Mouse (Mus musculus) heart, embryonic 13.5 days (tissue): ENCODE data around the gene Ccdc61. TPM values are rescaled to one million over a fixed set of nuclear protein-coding genes. Genes with fewer than 3 reads are reported as not detected.

Experiments
- ATAC-seq: fragments of 200-750 bp; cut with Nextera tagmentation; 2 replicates; pipeline ENCODE4 v1.8.0; 2017; ENCODE audit warnings: moderate TSS enrichment; ENCODE audit not compliant: insufficient number of reproducible peaks, low FRiP score, low TSS enrichment; ENCODE audit errors: extremely low read depth
- H3K27ac ChIP-seq: fragments of 300-500 bp; sonication (generic); replicated peaks from 2 replicates; pipeline ENCODE4 v1.5.1; 2015; ENCODE audit warnings: moderate library complexity, mild to moderate bottlenecking, inconsistent platforms
- H3K27me3 ChIP-seq: fragments of 300-500 bp; sonication (generic); replicated peaks from 2 replicates; pipeline ENCODE4 v1.6.1; 2015; ENCODE audit warnings: mild to moderate bottlenecking, inconsistent platforms
- H3K36me3 ChIP-seq: fragments of 300-500 bp; sonication (generic); 2 replicates; pipeline ENCODE4 v1.6.1; 2015; ENCODE audit warnings: mild to moderate bottlenecking, inconsistent platforms
- H3K4me1 ChIP-seq: fragments of 300-500 bp; sonication (generic); 2 replicates; pipeline ENCODE4 v1.6.1; 2015; ENCODE audit warnings: inconsistent platforms
- H3K4me2 ChIP-seq: fragments of 300-500 bp; sonication (generic); 2 replicates; pipeline ENCODE4 v1.6.1; 2015; ENCODE audit warnings: inconsistent platforms, mild to moderate bottlenecking, moderate library complexity
- H3K4me3 ChIP-seq: fragments of 300-500 bp; sonication (generic); 2 replicates; pipeline ENCODE4 v1.5.1; 2015; ENCODE audit warnings: moderate library complexity, mild to moderate bottlenecking, inconsistent platforms
- H3K9ac ChIP-seq: fragments of 300-500 bp; sonication (generic); 2 replicates; pipeline ENCODE4 v1.6.1; 2015; ENCODE audit warnings: inconsistent platforms, mild to moderate bottlenecking, moderate library complexity
- H3K9me3 ChIP-seq: fragments of 300-500 bp; sonication (generic); 2 replicates; pipeline ENCODE4 v1.6.1; 2016; ENCODE audit warnings: inconsistent platforms
- WGBS: fragments of 180-500 bp; shearing (Covaris S2); methylation state at CpG from one replicate; pipeline ENCODE4 v1.1.7; 2015; ENCODE audit warnings: mixed read lengths; 5-methylcytosine and 5-hydroxymethylcytosine counted together
- polyA plus RNA-seq: library from polyadenylated mRNA; unstranded; fragments of >200 nt; fragmentation: Nextera tagmentation; extraction: Ambion mirVana; gene quantifications from 2 replicates; pipeline ENCODE4 v1.2.1, GENCODE M21; 2015

Gene Ccdc61
- polyA plus RNA-seq, 1 experiment from 2014 or later: 23.0 TPM

DNA sequence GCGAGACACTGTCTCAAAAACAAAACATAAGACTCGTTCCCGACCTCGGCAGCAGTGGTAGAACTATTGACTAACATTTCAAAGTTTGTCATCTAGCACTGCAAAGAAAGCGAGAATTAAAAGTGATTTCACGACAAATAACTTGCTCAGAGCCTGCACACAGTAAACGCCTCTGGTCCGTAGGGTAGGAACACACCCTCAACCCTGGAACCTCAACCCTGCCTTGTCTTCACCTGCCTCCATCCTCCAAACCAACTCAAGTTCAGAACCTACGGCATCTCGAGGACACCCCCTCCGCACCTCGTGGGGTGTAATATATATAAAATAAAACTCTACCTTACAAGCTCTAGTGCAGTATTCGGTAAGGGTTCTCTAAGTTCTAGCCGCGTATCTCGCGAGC, 418 bp downstream of the Ccdc61 start:
- Histone ChIP-seq H3K4me3 (peak overlapping the region; percentile 90), H3K4me2 (peak overlapping the region; percentile 84), H3K36me3 (0 out of 2 replicates have a peak, but pooled peaks cover 7% of the 10 kb centered on the region), H3K27ac (no peak overlapping the region), H3K9me3 (no peaks in the 10 kb centered on the region), H3K9ac (peak overlapping the region; percentile 90), H3K27me3 (no peaks in the 10 kb centered on the region), H3K4me1 (peaks cover 28% of the 10 kb centered on the region)
- 6% methylated on average over 17 of the region's 17 CpGs for WGBS
- ATAC-seq: no peak

DNA sequence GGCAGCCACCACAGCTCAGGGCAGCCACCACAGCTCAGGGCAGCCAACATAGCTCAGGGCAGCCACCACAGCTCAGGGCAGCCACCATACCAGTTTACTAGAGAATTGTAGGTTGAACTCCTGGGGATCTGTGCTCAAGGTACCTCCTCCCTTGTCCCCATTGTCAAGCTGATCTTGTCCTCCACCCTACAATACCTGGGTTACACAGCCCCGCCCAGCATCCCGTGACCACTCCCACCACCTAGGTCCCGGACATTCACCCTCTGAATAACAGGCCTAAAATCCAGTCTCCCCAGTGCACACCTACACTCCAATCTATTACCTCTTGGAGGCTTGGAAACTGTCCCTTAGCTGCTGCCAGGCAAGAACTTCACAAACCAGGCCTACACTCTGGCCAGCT, 5.2 kb downstream of the Ccdc61 start:
- Histone ChIP-seq H3K36me3 (peaks cover 44% of the 10 kb centered on the region), H3K9me3 (no peaks in the 10 kb centered on the region), H3K9ac (no peak overlapping the region), H3K27ac (no peak overlapping the region), H3K4me2 (no peak overlapping the region), H3K27me3 (no peaks in the 10 kb centered on the region), H3K4me1 (peaks cover 22% of the 10 kb centered on the region), H3K4me3 (no peak overlapping the region)
- 69% methylated on average over 3 of the region's 3 CpGs for WGBS
- no peak for ATAC-seq

DNA sequence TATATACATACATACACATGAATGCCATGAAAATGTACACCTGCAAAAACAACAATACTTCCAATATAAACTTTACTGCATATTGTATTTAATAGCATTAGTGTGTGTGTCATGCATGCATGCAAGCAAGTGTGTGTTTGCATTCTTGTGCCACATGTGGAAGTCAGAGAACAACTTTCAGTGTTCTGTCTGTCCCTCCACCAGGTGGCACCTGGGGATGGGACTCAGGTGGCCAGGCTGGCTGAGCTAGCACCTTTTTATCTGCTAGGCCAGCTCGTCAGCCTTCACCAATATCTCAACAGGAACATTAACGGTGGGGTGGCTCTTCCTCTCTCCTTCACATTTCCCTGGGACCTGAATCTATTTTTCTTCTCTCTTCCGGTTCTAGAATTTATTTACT, 7.7 kb downstream of the Ccdc61 start:
- no peaks in the 10 kb centered on the region for H3K9me3 ChIP-seq
- no peak overlapping the region for H3K4me3 ChIP-seq
- no peak for ATAC-seq
- H3K27ac ChIP-seq: no peak overlapping the region
- H3K4me2 ChIP-seq: no peak overlapping the region
- WGBS: 55% methylated on average over 3 of the region's 3 CpGs
- no peak overlapping the region for H3K9ac ChIP-seq
- H3K36me3 ChIP-seq: peaks cover 68% of the 10 kb centered on the region
- 0 out of 2 replicates have a peak, but pooled peaks cover 2% of the 10 kb centered on the region for H3K4me1 ChIP-seq
- H3K27me3 ChIP-seq: no peaks in the 10 kb centered on the region

DNA sequence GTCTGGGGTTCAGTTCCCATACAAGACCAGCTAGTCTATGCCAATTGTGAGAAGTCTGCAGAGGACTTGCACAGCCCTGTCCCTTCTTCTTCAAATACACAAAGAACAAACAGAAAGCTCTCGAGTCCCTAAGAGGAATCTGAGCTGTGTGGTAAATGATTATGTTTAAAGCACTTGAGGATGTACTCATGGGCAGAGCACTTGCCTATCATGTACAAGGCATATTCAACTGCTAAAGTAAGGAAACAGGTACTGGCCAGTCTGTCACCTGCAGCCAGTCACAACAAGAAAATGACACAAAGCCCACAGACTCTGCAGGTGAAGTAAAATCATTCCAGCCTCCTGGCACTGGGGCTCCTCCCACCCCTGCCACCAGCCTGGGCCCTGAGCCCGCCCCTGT, 9.7 kb downstream of the Ccdc61 start:
- 89% methylated on average over 2 of the region's 2 CpGs for WGBS
- no peaks in the 10 kb centered on the region for H3K4me1 ChIP-seq
- peaks cover 68% of the 10 kb centered on the region for H3K36me3 ChIP-seq
- no peak overlapping the region for H3K4me2 ChIP-seq
- no peak for ATAC-seq
- H3K27ac ChIP-seq: no peak overlapping the region
- H3K27me3 ChIP-seq: no peaks in the 10 kb centered on the region
- H3K9me3 ChIP-seq: no peaks in the 10 kb centered on the region
- H3K9ac ChIP-seq: no peak overlapping the region
- H3K4me3 ChIP-seq: no peak overlapping the region

DNA sequence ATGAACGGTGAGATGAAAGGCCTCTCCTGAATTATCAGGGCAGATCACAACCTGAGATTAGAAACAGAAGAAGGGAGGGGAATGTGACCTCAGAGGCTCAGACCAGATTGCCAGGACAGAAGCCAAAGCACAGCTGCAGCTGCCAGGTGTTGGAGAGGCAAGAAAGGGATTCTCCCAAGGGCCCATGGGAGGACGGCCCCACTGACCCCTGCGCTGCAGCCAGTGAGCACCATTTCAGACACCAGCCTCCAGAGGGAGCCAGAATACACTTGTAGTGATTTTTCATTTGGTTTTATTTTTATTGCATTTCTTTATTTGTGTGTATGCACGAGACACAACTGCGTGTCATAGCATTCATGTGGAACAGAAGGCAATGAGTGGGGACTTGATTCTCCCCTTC, 13.7 kb downstream of the Ccdc61 start:
- H3K4me1 ChIP-seq: peaks cover 23% of the 10 kb centered on the region
- peaks cover 25% of the 10 kb centered on the region for H3K27me3 ChIP-seq
- peaks cover 45% of the 10 kb centered on the region for H3K36me3 ChIP-seq
- no peak overlapping the region for H3K9ac ChIP-seq
- no peak for ATAC-seq
- H3K27ac ChIP-seq: no peak overlapping the region
- no peak overlapping the region for H3K4me3 ChIP-seq
- H3K4me2 ChIP-seq: no peak overlapping the region
- no peaks in the 10 kb centered on the region for H3K9me3 ChIP-seq
- WGBS: 53% methylated on average over 5 of the region's 5 CpGs

DNA sequence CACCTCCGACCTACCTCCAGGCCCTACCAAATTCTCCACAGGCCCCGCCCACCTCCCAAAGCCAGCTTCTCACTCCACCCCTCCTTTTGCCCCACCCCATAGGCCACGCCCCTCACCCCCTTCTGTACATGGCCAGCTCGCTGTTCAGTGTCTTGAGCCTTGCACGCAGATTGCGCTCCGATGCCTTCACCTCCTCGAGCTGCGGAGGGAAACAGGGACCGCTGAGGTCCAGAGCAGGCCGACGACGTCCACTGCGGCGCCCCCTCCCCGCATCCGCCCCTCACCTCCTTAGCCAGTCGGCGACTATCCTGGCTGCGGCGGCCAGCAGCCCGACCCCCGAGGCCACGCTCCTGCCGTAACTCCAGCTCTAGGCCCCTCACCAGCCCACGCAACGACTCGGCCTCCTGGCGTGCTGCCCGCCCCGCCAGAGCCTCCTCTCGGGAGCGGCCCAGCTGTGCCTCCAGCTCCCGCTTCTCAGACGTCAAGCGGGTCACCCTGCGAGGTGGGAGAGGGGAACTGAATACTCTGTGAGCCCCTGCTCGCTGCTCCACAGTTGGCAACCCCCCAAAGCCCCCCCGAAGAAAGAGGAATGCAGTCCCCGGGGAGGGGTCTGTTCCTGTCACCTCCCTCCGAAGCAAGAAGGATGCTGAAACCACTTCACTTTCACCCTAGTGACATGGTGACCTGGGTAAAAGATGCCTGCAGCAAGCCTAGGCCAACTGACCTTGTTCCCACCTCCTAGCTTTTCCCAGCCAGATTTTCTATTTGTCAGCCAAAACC, 16.4 kb downstream of the Ccdc61 start:
- 1% methylated on average over 41 of the region's 41 CpGs for WGBS
- peak overlapping the region; percentile 52 for H3K4me3 ChIP-seq
- peak overlapping the region; percentile 80 for H3K4me2 ChIP-seq
- ATAC-seq: peak; percentile 26; the same call in 1 of the 2 replicates
- no peak overlapping the region for H3K27ac ChIP-seq
- peaks cover 25% of the 10 kb centered on the region for H3K27me3 ChIP-seq
- peak overlapping the region; percentile 78 for H3K9ac ChIP-seq
- peaks cover 23% of the 10 kb centered on the region for H3K4me1 ChIP-seq
- peaks cover 28% of the 10 kb centered on the region for H3K36me3 ChIP-seq
- H3K9me3 ChIP-seq: no peaks in the 10 kb centered on the region

DNA sequence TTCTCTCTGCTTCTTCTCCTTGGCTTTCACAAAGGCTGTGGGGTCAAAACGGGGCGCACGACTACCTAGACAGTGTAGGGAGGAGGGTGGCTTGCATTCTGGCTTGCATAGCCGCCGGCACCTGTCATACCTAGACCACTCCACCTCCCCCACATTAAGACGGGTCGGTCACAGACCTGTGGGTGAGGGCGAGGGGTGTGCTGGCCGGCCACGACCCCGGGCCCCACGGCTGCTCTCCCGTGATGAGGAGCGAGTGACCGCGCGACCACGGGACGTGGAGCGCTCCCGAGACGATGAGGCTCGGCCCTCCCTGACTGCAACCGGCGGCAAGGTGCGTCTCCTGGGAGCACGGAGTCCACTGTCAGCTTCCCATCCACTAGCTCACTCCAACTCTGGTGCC, 17.2 kb downstream of the Ccdc61 start:
- Histone ChIP-seq H3K27me3 (peaks cover 25% of the 10 kb centered on the region), H3K9ac (no peak overlapping the region; the same call in 1 of the 2 replicates), H3K4me1 (peaks cover 23% of the 10 kb centered on the region), H3K4me2 (peak overlapping the region; percentile 80), H3K36me3 (peaks cover 19% of the 10 kb centered on the region), H3K4me3 (peak overlapping the region; percentile 52; the same call in 1 of the 2 replicates), H3K27ac (no peak overlapping the region), H3K9me3 (no peaks in the 10 kb centered on the region)
- 30% methylated on average over 27 of the region's 27 CpGs for WGBS
- no peak for ATAC-seq

DNA sequence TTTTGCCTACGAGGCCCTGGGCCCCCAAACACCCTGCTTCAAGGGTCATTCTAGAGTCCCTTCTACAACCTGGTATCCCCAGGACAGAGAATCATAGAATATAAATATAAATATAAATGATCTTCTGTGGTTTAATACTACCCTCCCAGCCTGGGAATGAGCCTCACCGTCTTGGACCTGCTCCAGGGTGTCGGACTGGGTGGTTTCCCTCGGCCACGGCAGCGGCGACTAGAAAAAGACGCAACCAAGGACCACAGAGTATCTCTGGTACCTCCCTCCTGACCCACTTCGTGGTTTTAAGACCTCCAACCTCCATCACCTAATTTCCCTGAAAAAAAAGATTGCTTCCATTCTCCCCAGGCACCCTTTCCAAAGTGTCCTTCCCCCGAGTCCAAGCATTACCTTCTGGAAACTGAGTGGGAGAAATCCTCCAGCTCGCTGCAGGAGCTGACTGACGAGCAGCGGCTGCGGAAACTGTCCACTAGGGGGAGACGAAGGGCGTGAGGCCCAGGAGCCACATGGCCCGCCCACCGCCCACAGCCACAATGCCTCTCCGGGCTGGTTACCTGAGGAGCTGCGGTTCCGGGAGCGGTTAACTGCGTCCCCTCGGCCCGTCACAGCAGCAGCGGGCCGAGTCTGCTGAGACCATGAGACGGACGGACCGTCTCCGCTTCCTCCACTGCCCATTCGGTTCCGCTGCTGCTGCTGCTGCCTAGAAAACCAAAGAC, 18.2 kb downstream of the Ccdc61 start:
- Histone ChIP-seq H3K4me3 (peak overlapping the region; percentile 52), H3K9me3 (no peaks in the 10 kb centered on the region), H3K4me2 (peak overlapping the region; percentile 80), H3K27me3 (peaks cover 25% of the 10 kb centered on the region), H3K36me3 (peaks cover 11% of the 10 kb centered on the region; the same call in 1 of the 2 replicates), H3K9ac (peak overlapping the region; percentile 79), H3K27ac (no peak overlapping the region), H3K4me1 (peaks cover 23% of the 10 kb centered on the region)
- WGBS: 17% methylated on average over 33 of the region's 33 CpGs
- no peak for ATAC-seq

DNA sequence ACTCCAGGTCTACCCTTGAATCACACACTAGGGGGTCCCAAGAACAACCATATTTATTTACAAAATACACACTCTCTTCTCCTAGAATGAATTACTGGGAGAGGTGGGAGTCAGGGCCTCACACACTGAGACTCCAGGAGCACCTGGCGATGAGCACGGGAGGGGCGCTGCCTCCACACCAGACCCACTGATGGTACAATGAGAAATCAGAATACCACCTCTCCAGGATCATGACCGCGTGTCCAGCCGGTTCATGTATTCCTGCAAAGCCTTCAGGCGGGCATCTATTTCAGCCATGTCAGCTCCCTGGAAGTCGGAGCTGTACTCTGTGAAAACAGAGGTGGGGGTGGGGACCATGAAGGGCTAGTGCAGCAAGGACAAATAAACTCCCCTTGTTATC, 19.4 kb downstream of the Ccdc61 start:
- no peak overlapping the region for H3K9ac ChIP-seq
- H3K4me3 ChIP-seq: no peak overlapping the region
- 94% methylated on average over 8 of the region's 8 CpGs for WGBS
- H3K4me1 ChIP-seq: peaks cover 23% of the 10 kb centered on the region
- no peaks in the 10 kb centered on the region for H3K9me3 ChIP-seq
- H3K36me3 ChIP-seq: peaks cover 8% of the 10 kb centered on the region; the same call in 1 of the 2 replicates
- no peak for ATAC-seq
- no peak overlapping the region for H3K4me2 ChIP-seq
- H3K27ac ChIP-seq: no peak overlapping the region
- peaks cover 25% of the 10 kb centered on the region for H3K27me3 ChIP-seq

DNA sequence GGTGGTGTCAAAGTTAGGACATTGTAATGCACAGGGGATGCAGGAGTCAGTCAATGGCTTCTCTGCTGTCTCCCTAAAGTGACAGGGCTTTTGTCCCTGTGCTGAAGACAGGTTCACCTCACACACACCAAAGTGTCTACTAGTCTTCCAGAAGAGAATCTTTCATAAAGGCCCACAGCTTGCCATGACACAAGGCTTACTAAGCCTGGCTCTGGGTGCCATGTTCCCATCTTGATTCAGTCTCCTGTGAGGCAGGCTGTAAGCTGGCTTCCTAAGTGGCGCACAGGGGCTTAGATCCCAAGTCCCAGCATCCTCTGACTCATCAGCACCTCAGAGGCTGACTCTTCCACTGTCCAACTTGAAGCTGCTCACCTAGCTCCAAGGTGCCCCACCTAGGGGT, 23.3 kb downstream of the Ccdc61 start:
- Histone ChIP-seq H3K4me2 (no peak overlapping the region), H3K9ac (no peak overlapping the region), H3K27me3 (no peaks in the 10 kb centered on the region), H3K4me1 (peaks cover 3% of the 10 kb centered on the region; the same call in 1 of the 2 replicates), H3K4me3 (no peak overlapping the region), H3K9me3 (no peaks in the 10 kb centered on the region), H3K36me3 (peaks cover 8% of the 10 kb centered on the region; the same call in 1 of the 2 replicates), H3K27ac (no peak overlapping the region)
- ATAC-seq: no peak
- 92% methylated on average over 1 of the region's 1 CpGs for whole genome bisulfite sequencing

DNA sequence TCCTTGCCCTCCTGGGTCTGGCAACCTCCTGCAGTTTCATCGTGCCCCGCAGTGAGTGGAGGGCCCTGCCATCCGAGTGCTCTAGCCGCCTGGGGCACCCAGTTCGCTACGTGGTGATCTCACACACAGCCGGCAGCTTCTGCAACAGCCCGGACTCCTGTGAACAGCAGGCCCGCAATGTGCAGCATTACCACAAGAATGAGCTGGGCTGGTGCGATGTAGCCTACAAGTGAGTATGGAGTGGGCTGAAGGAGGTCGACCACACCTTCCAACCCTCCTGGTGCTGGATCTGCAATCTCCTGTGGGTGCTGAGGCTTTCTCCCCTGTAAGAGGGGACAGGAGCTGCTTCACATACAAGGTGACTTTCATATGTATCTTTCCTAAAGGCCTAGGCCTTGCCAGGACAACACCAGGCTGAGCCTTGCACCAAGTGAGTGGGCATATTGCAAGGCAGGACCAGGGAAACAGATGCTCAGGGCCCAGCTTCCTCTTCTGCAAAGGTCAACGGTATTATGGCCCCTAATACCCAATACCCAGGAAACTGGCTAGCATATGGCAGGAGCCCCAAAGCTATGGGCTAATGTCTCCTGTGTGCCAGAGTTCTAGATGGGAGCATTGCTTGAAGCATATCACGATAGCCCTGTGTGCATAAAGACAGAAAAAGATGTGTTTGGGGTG, 25.3 kb downstream of the Ccdc61 start:
- no peak overlapping the region for H3K4me3 ChIP-seq
- WGBS: 59% methylated on average over 13 of the region's 13 CpGs

More for the DNA sequence above, 25.3 kb downstream of the Ccdc61 start:
- Histone ChIP-seq H3K27me3 (no peaks in the 10 kb centered on the region), H3K4me2 (no peak overlapping the region), H3K4me1 (peaks cover 3% of the 10 kb centered on the region; the same call in 1 of the 2 replicates), H3K36me3 (no peaks in the 10 kb centered on the region; the same call in 1 of the 2 replicates), H3K9me3 (no peaks in the 10 kb centered on the region), H3K27ac (no peak overlapping the region), H3K9ac (peak overlapping the region; percentile 33; the same call in 1 of the 2 replicates)
- ATAC-seq: no peak
